Mouse (Mus musculus) cerebellum, adult 2 months (tissue): ENCODE measurements at regions not wholly inside any gene's neighbourhood (a gene's known extent, or its start where the extent isn't known, plus 50 kb on each side); places are given as distances from the start of the nearest gene placed in this dataset.
A peak's percentile ranks its signal among the peaks of the same experiment; 100 is the strongest.

Experiments used
- DNase-seq, 2 experiments: peaks; one replicate each; pipeline ENCODE4 v3.0.0; 2021
- H3K27ac ChIP-seq: fragments of 200-500 bp; 2 replicates; pipeline ENCODE4 v1.5.1; 2012; ENCODE audit warnings: low read length, control low read depth, inconsistent platforms; ENCODE audit not compliant: insufficient read depth
- H3K27me3 ChIP-seq: fragments of 200-500 bp; 2 replicates; pipeline ENCODE4 v1.6.1; 2012; ENCODE audit warnings: inconsistent platforms, mild to moderate bottlenecking, low read length, moderate library complexity; ENCODE audit not compliant: control insufficient read depth, insufficient read depth
- H3K4me1 ChIP-seq: fragments of 200-500 bp; 2 replicates; pipeline ENCODE4 v1.6.1; 2011; ENCODE audit warnings: low read length; ENCODE audit not compliant: control insufficient read depth, insufficient read depth
- H3K4me3 ChIP-seq: fragments of 200-500 bp; replicated peaks from 2 replicates; pipeline ENCODE3; 2011; ENCODE audit warnings: mild to moderate bottlenecking, low read depth, low read length, control low read depth; ENCODE audit not compliant: insufficient read depth
- CTCF ChIP-seq: fragments of 200-500 bp; IDR thresholded peaks from 2 replicates; pipeline ENCODE4 v1.5.1; 2011; ENCODE audit warnings: low read depth, mild to moderate bottlenecking, control low read depth, low read length, moderate library complexity, borderline replicate concordance; ENCODE audit not compliant: insufficient read depth
- POLR2A ChIP-seq: fragments of 200-500 bp; IDR thresholded peaks from 2 replicates; pipeline ENCODE4 v1.6.1; 2011; ENCODE audit warnings: low read length, control low read depth, borderline replicate concordance; ENCODE audit not compliant: insufficient read depth
- WGBS: fragments of 180-500 bp; shearing (Covaris S2); methylation state at CpG from one replicate; pipeline ENCODE4 v1.1.7; 2018; 5-methylcytosine and 5-hydroxymethylcytosine counted together

DNA sequence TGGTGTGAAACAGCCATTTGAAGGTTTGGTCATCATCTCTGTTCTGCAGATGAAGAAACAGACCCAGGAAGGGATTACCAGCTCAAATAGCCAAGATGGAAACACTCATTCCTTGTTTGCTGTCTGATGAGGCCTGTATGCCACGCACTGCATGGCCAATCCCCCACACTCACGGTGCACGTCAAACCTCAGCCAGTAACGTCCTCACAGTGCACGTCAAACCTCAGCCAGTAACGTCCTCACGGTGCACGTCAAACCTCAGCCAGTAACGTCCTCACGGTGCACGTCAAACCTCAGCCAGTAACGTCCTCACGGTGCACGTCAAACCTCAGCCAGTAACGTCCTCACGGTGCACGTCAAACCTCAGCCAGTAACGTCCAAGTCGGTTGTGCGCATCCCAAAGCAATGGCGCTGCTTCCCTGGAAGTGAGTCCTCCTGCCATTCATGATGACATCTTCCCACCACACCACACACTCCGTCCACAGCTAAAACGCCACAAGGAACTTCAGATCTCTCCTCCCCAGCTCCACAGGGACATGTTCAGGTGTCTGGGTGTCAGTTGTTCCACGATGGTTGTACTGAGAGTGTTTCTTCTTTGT, 196.1 kb upstream of the Sox2 start:
- H3K27me3 ChIP-seq, result no peaks in the 10 kb centered on the region
- TF ChIP-seq POLR2A (no peak), CTCF (no peak)
- no peak overlapping the region for H3K4me3 ChIP-seq
- DNase-seq, result no peak
- 90% methylated on average over 24 of the region's 24 CpGs for WGBS
- H3K4me1 ChIP-seq, result no peaks in the 10 kb centered on the region
- no peak overlapping the region for H3K27ac ChIP-seq

DNA sequence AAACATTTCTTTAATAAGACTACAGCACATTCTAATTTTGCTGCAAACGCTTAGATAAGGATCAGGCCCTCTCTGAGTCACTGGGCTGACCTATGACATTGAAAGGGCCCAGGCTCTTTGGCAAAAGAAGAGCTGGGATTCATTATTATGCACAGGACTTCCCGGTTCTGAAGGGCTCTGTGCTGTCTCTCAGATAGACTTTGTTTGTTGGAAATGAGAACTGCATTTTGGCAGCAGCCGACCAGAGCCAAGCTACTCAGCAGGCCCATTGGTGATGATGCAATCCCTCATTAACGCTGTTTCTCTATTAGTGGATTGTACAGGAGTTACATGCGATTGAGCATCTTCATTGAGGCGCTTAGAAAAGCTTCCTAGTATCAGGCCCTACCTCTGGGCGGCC, 204.9 kb upstream of the Sox2 start:
- Histone ChIP-seq H3K27me3 (no peaks in the 10 kb centered on the region), H3K4me3 (no peak overlapping the region), H3K4me1 (no peaks in the 10 kb centered on the region), H3K27ac (no peak overlapping the region)
- 36% methylated on average over 7 of the region's 7 CpGs for WGBS
- TF ChIP-seq POLR2A (no peak), CTCF (no peak)
- peak in 1 of 2 experiments; percentile 50 for DNase-seq

DNA sequence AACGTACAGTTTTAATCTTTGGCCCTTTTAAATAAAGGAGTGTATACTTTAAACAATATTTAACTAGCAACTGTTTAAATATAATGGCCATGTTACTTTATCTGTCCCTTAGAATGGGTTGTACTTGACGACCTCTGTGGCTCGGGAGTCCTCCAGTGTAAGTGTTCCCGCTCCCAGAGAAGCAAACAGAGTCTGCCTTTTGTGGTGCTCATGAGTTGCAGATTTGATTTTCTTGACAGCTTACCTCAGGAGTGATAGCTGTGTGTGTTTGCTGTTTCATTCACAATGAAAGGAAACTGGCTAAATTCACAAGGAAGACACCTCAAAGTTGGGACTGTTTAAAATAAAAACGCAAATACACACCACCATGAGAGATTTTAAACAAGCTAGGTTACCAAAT, 205.4 kb upstream of the Sox2 start:
- no peaks in the 10 kb centered on the region for H3K4me1 ChIP-seq
- H3K4me3 ChIP-seq, result no peak overlapping the region
- 83% methylated on average over 5 of the region's 5 CpGs for WGBS
- no peak for TF ChIP-seq POLR2A
- no peak for TF ChIP-seq CTCF
- DNase-seq, result no peak
- no peak overlapping the region for H3K27ac ChIP-seq
- no peaks in the 10 kb centered on the region for H3K27me3 ChIP-seq

DNA sequence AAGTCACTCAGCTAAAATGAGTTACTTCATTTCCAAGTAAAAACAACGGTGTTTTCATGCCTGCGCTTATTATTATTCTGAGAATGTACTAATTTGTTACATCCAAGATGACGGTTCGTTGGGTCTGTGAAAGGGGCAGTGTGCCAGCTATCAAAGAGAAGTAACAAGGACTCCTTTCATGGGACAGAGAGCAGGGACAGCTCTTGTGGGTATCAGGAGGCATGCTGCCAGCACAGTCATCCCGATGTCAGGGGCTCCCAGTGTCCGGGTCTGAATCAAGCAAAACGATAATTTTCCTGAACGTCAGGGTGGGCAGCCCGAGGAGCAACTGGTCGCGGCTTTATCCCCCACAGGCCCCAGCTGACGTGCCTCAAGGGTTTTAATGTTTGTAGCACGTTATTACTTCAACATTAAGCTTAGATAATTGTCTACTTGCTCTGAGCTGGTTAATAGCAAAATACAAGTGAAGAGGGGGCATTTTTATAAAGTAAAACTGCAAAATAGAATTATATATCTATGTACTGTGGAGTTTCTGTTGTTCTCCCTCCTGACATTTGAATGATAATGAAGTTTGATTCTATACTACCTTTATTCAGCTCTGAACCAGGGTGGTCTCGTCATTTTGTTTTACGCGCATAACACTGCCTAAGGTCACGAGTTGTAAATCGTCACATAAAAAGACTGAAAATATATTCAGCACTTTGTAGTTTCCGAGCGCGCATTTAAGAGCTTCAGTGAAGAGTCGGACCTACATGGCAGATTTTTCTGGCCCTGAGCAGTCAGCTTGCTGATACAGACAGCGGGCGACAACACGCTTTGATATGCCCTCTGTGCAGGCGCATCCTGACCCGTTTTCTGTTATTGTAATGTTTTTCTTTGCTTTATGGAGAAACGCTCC, 206.2 kb upstream of the Sox2 start:
- WGBS, result 29% methylated on average over 28 of the region's 28 CpGs
- peak; percentile 36 to 63 for DNase-seq

GRCm38 (mm10) chr3:34443307-34443706, 206.9 kb upstream of the Sox2 start:
- H3K4me3 ChIP-seq, result no peak overlapping the region
- TF ChIP-seq POLR2A, result no peak
- TF ChIP-seq CTCF, result no peak
- no peaks in the 10 kb centered on the region for H3K27me3 ChIP-seq
- no peak overlapping the region for H3K27ac ChIP-seq
- no peak for DNase-seq
- no peaks in the 10 kb centered on the region for H3K4me1 ChIP-seq
- WGBS, result 53% methylated on average over 5 of the region's 5 CpGs

More for the DNA sequence above, 206.2 kb upstream of the Sox2 start:
- Histone ChIP-seq H3K27me3 (no peaks in the 10 kb centered on the region), H3K27ac (no peak overlapping the region; the same call in 1 of the 2 replicates), H3K4me1 (no peaks in the 10 kb centered on the region), H3K4me3 (no peak overlapping the region)
- no peak for TF ChIP-seq CTCF
- no peak for TF ChIP-seq POLR2A

DNA sequence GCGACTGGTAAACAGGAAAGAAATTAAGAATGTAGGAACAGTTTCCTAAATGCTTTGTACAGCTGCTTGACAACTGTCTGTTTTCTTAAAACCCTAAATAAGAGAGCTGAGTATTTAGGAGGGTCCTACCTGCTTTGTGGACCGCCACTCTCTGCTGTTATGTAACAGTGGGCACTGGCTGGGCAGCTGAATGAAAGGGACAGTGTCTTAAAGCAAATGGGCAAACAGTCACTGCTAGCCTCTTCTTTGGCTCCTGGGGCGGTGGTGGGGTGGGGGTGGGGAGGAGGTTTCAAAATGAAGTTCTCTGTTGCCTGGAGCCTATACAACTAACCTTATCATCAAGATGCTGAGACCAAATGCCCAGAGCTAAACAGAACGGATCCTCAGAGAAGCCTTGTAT, 208.4 kb upstream of the Sox2 start:
- Histone ChIP-seq H3K4me3 (no peak overlapping the region), H3K27ac (peak overlapping the region; percentile 65; the same call in 1 of the 2 replicates), H3K4me1 (no peaks in the 10 kb centered on the region), H3K27me3 (no peaks in the 10 kb centered on the region)
- 49% methylated on average over 4 of the region's 4 CpGs for WGBS
- no peak for TF ChIP-seq POLR2A
- TF ChIP-seq CTCF, result no peak
- peak in 1 of 2 experiments; percentile 16 for DNase-seq

GRCm38 (mm10) chr3:34441266-34441665, 208.9 kb upstream of the Sox2 start:
- peak in 1 of 2 experiments; percentile 35 for DNase-seq
- no peaks in the 10 kb centered on the region for H3K27me3 ChIP-seq
- 30% methylated on average over 5 of the region's 5 CpGs for WGBS
- TF ChIP-seq CTCF (no peak), POLR2A (no peak)
- H3K4me3 ChIP-seq, result no peak overlapping the region
- H3K4me1 ChIP-seq, result no peaks in the 10 kb centered on the region
- peak overlapping the region; percentile 13; the same call in 1 of the 2 replicates for H3K27ac ChIP-seq
